Mouse (Mus musculus): Measurements from ENCODE around the gene Erich2.

DNA sequence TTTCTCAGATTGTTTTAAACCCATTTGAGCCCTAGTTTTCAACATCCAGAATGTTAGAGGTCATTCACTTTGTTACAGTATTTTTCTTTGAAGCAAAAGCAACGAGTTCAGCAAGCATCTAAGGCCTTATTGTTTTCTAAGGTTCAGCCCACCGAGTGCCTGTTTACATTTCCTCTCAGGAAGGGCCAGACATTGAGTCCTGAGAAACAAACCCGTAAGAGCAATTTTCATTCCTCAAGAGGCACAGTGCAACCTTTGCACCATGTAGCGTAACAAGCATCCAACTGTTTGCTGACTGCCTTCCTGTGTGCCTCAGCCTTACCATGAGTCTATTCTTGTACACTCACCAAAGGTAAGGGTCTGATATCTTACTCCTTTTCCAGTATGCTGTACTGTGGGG, 44.2 kb downstream of the Erich2 start, which contains the start of gene Gad1:
- TF ChIP-seq JUND (IDR thresholded peaks at IDR 0.05; ENCODE audit: low read depth, low read length): no peak
- TF ChIP-seq CTCF (IDR thresholded peaks at IDR 0.05 in 2 of 3, conservative IDR thresholded peaks at IDR 0.05 in 1 of 3; ENCODE audit: control insufficient read depth in 1 of 3, insufficient read depth in 1 of 3, low read depth in 2 of 3, low read length in 3 of 3, poor library complexity in 1 of 3, severe bottlenecking in 1 of 3): no peak
- no peak for TF ChIP-seq MYB (IDR thresholded peaks at IDR 0.05; ENCODE audit: low read depth, low read length)
- TF ChIP-seq MXI1 (IDR thresholded peaks at IDR 0.05; ENCODE audit: low read depth, low read length): no peak
- TF ChIP-seq USF1 (IDR thresholded peaks at IDR 0.05; ENCODE audit: low read depth, low read length): no peak
